Mouse (Mus musculus): Measurements from ENCODE around the gene Fli1. TPM values are rescaled to one million over a fixed set of nuclear protein-coding genes. Genes with fewer than 3 reads are reported as not detected.

The Fli1 gene
- polyA plus RNA-seq, 2 experiments, result 2.5 to 6.9 TPM

DNA sequence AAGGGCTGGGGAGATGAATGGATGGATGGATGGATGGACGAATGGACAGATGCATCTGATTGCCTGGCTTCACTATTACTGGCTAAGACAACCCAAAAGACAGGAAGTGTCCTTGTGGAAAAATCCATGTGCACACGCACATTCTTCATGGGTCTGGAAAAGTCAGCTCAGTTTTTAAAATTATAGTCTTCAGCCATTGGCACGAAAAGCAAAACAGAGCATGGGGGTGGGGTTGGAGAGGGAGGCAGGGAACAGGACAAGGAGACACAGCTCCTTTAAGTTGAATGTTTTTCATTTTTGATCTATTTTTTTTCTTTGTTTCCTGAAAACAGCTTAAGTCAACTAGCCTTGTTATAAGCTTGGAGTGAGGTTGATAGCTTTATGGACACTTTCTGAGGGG, 111.6 kb downstream of the Fli1 start:
- DNase-seq (ENCODE audit: low read depth in 3 of 3, low spot score in 3 of 3) (no peak), ATAC-seq (ENCODE audit: insufficient read depth) (no peak)
- no peaks in the 10 kb centered on the region for H3K27me3 ChIP-seq (ENCODE audit: control insufficient read depth, insufficient read depth, low read length)
- H3K9me3 ChIP-seq (ENCODE audit: control insufficient read depth, low read length), result no peaks in the 10 kb centered on the region
- 53% methylated on average over 3 of the region's 3 CpGs for WGBS (ENCODE audit: insufficient replicate concordance)
- no peak overlapping the region for H3K27ac ChIP-seq
- 0 out of 4 replicates have a peak, but pooled peaks cover 0 to 3% of the 10 kb centered on the region in 2 experiments for H3K4me1 ChIP-seq (replicated peaks; ENCODE audit: control insufficient read depth in 2 of 2, insufficient read depth in 2 of 2, low read length in 1 of 2)
- H3K4me3 ChIP-seq (ENCODE audit: insufficient read depth in 1 of 2, low read depth in 2 of 2, low read length in 2 of 2), result no peak overlapping the region
- H3K4me2 ChIP-seq (ENCODE audit: low read depth), result no peak overlapping the region
- no peaks in the 10 kb centered on the region for H3K36me3 ChIP-seq (replicated peaks; ENCODE audit: control insufficient read depth, insufficient read depth, low read depth)
- no peak overlapping the region for H3K9ac ChIP-seq (replicated peaks)
- no peak for TF ChIP-seq CTCF (IDR thresholded peaks at IDR 0.05; ENCODE audit: low read depth)
- no peak for TF ChIP-seq EP300 (IDR thresholded peaks at IDR 0.05; ENCODE audit: low read depth)

DNA sequence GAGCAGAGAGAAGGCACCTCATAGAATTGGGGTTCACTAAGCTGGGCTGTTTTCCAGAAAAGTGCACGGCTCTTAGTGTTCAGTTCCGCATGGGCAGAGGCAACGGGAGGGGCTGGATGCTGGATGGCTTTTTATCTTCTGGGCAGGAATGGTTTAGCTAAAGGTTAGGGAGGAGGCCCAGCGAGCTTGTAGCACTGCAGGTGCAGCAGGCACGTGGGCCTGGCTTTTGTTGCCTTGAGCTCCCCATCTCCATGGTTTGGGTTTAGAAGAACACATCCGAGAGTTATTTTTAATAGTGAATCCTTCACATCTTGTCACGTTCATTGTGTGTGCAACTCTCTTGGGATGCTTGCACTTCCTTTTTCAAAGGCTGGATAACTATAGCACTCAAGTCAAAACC, 117.3 kb downstream of the Fli1 start:
- Histone ChIP-seq H3K4me2 (ENCODE audit: low read depth) (no peak overlapping the region), H3K9me3 (ENCODE audit: control insufficient read depth, low read length) (no peaks in the 10 kb centered on the region), H3K27ac (no peak overlapping the region), H3K4me1 (replicated peaks; ENCODE audit: control insufficient read depth in 2 of 2, insufficient read depth in 2 of 2, low read length in 1 of 2) (0 out of 4 replicates have a peak, but pooled peaks cover 0 to 2% of the 10 kb centered on the region in 2 experiments), H3K36me3 (replicated peaks; ENCODE audit: control insufficient read depth, insufficient read depth, low read depth) (no peaks in the 10 kb centered on the region), H3K27me3 (ENCODE audit: control insufficient read depth, insufficient read depth, low read length) (no peaks in the 10 kb centered on the region), H3K9ac (replicated peaks) (no peak overlapping the region), H3K4me3 (ENCODE audit: insufficient read depth in 1 of 2, low read depth in 2 of 2, low read length in 2 of 2) (no peak overlapping the region)
- no peak for ATAC-seq (ENCODE audit: insufficient read depth)
- TF ChIP-seq EP300 (IDR thresholded peaks at IDR 0.05; ENCODE audit: low read depth) (no peak), CTCF (IDR thresholded peaks at IDR 0.05; ENCODE audit: low read depth) (no peak)
- no peak for DNase-seq (ENCODE audit: low read depth in 3 of 3, low spot score in 3 of 3)
- 67% methylated on average over 7 of the region's 7 CpGs for WGBS (ENCODE audit: insufficient replicate concordance)

DNA sequence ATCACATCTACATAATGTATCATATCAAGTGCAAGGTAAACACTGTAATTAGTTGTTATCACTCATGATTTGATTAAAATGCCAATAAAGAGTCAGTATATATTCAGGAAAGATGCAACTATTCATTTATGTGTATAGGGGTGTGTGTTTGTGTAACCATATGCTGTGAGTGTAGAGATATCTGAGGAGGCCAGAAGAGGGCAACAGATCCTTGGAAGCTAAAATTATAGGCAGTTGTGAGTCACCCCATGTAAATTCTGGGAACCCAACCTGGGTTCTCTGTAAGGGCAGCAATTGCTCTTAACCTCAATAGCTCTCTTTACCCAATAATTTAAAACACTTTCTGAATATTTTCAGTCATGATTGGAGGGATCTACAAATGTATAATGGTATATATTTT, 122.0 kb downstream of the Fli1 start:
- TF ChIP-seq CTCF (IDR thresholded peaks at IDR 0.05; ENCODE audit: low read depth) (no peak), EP300 (IDR thresholded peaks at IDR 0.05; ENCODE audit: low read depth) (no peak)
- no peak overlapping the region for H3K9ac ChIP-seq (replicated peaks)
- H3K4me3 ChIP-seq (ENCODE audit: insufficient read depth in 1 of 2, low read depth in 2 of 2, low read length in 2 of 2), result no peak overlapping the region
- no peaks in the 10 kb centered on the region for H3K9me3 ChIP-seq (ENCODE audit: control insufficient read depth, low read length)
- no peak for DNase-seq (ENCODE audit: low read depth in 3 of 3, low spot score in 3 of 3)
- H3K4me2 ChIP-seq (ENCODE audit: low read depth), result no peak overlapping the region
- H3K4me1 ChIP-seq (replicated peaks; ENCODE audit: control insufficient read depth in 2 of 2, insufficient read depth in 2 of 2, low read length in 1 of 2), result no peaks in the 10 kb centered on the region
- no peak overlapping the region for H3K27ac ChIP-seq
- H3K27me3 ChIP-seq (ENCODE audit: control insufficient read depth, insufficient read depth, low read length), result no peaks in the 10 kb centered on the region
- H3K36me3 ChIP-seq (replicated peaks; ENCODE audit: control insufficient read depth, insufficient read depth, low read depth), result no peaks in the 10 kb centered on the region
- no peak for ATAC-seq (ENCODE audit: insufficient read depth)

DNA sequence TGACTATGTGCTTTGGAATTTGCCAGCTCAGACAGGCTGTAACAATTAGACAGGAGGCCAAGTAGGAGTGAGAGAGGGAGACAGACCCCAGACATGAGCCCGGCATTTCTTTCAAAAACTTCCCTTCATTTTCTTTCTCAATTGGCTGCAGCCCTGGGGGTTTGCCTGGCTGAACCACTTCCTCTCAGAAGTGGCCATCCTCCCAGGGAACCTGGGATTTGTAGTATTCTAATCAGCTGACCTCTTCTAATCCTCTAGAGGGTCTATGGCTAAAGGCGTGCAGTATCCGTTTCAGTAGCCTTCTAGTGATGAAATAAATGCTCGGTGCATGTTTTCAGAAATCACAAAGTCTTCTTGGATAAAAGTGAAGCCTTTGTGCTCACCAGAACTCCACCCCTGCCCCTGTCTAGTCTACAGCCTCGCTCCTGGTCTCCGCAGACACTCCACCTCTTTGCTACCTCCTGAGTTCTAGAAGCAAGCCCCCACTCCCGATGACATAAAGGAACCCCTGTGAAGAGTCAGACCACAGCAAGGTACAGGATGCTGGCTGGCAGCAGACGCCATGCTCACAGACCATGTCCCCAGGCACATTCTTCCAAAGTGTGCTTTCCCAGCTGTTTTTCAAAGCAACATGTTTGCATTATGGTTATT, 125.1 kb downstream of the Fli1 start:
- 53% methylated on average over 8 of the region's 8 CpGs for WGBS (ENCODE audit: insufficient replicate concordance)
- DNase-seq (ENCODE audit: low read depth in 3 of 3, low spot score in 3 of 3) (no peak), ATAC-seq (ENCODE audit: insufficient read depth) (no peak)
- no peak overlapping the region for H3K4me2 ChIP-seq (ENCODE audit: low read depth)
- H3K9ac ChIP-seq (replicated peaks), result no peak overlapping the region
- no peak overlapping the region for H3K4me3 ChIP-seq (ENCODE audit: insufficient read depth in 1 of 2, low read depth in 2 of 2, low read length in 2 of 2)
- no peak overlapping the region for H3K27ac ChIP-seq
- no peaks in the 10 kb centered on the region for H3K9me3 ChIP-seq (ENCODE audit: control insufficient read depth, low read length)
- no peak for TF ChIP-seq CTCF (IDR thresholded peaks at IDR 0.05; ENCODE audit: low read depth)
- no peak for TF ChIP-seq EP300 (IDR thresholded peaks at IDR 0.05; ENCODE audit: low read depth)
- H3K36me3 ChIP-seq (replicated peaks; ENCODE audit: control insufficient read depth, insufficient read depth, low read depth), result no peaks in the 10 kb centered on the region
- H3K4me1 ChIP-seq (replicated peaks; ENCODE audit: control insufficient read depth in 2 of 2, insufficient read depth in 2 of 2, low read length in 1 of 2), result 0 out of 4 replicates have a peak, but pooled peaks cover 0 to 2% of the 10 kb centered on the region in 2 experiments
- H3K27me3 ChIP-seq (ENCODE audit: control insufficient read depth, insufficient read depth, low read length), result no peaks in the 10 kb centered on the region

DNA sequence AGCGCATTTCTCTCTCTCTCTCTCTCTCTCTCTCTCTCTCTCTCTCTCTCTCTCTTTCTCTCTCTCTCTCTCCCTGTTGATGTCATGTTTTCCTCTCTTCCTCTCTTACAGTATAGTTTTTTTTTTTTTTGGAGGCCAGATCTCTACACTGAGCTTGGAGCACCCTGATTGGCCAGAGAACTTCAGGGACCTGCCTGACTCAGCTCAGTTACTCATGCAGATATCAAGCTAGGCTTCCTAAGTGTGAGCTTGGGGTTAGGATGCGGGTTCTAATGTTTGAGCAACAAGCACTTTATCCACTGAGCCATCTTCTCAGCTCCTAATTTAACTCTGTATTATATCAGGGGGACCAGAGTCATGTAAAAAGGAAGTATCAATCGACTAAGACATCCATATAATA, 126.7 kb downstream of the Fli1 start:
- H3K36me3 ChIP-seq (replicated peaks; ENCODE audit: control insufficient read depth, insufficient read depth, low read depth), result no peaks in the 10 kb centered on the region
- no peaks in the 10 kb centered on the region for H3K27me3 ChIP-seq (ENCODE audit: control insufficient read depth, insufficient read depth, low read length)
- no peak overlapping the region for H3K4me3 ChIP-seq (ENCODE audit: insufficient read depth in 1 of 2, low read depth in 2 of 2, low read length in 2 of 2)
- no peak for DNase-seq (ENCODE audit: low read depth in 3 of 3, low spot score in 3 of 3)
- no peak overlapping the region for H3K27ac ChIP-seq
- no peak overlapping the region for H3K9ac ChIP-seq (replicated peaks)
- WGBS (ENCODE audit: insufficient replicate concordance), result 58% methylated on average over 3 of the region's 3 CpGs
- 0 out of 4 replicates have a peak, but pooled peaks cover 0 to 2% of the 10 kb centered on the region in 2 experiments for H3K4me1 ChIP-seq (replicated peaks; ENCODE audit: control insufficient read depth in 2 of 2, insufficient read depth in 2 of 2, low read length in 1 of 2)
- TF ChIP-seq EP300 (IDR thresholded peaks at IDR 0.05; ENCODE audit: low read depth), result no peak
- no peak for TF ChIP-seq CTCF (IDR thresholded peaks at IDR 0.05; ENCODE audit: low read depth)
- H3K9me3 ChIP-seq (ENCODE audit: control insufficient read depth, low read length), result no peaks in the 10 kb centered on the region
- ATAC-seq (ENCODE audit: insufficient read depth), result no peak
- H3K4me2 ChIP-seq (ENCODE audit: low read depth), result no peak overlapping the region

Data from liver, embryonic 14.5 days (tissue).